ENCODE assay signal across 12 mouse cellular contexts in genomic region chr12:88987046-88987445, GRCm38 (mm10).
DNase-seq lines count a peak whose midpoint lies in the region; ATAC-seq lines count a peak whose summit lies in the region.
"Had no signal": no experiment of that assay in that cellular context is flagged by ENCODE, and none has a peak within 500 bp of the region (broad histone marks: within the 10 kb centered on the region; RNA-seq: fewer than 3 reads in every experiment).

No protein-coding gene starts in this region.

- 32% methylated on average over 4 of the region's 4 CpGs for WGBS in forebrain, embryonic 12.5 days
- 46% methylated on average over 4 of the region's 4 CpGs for WGBS in forebrain, embryonic 11.5 days
- WGBS in midbrain, embryonic 15.5 days: 30% methylated on average over 4 of the region's 4 CpGs

- no peak overlapping the region for H3K9ac ChIP-seq in forebrain, embryonic 12.5 days
- H3K9ac ChIP-seq in forebrain, embryonic 11.5 days (ENCODE audit: low read length): no peak overlapping the region
- H3K9ac ChIP-seq in midbrain, embryonic 15.5 days: no peak overlapping the region
- H3K9ac ChIP-seq: neural tube, embryonic 12.5 days had no signal

- H3K36me3 ChIP-seq in forebrain, embryonic 12.5 days (replicated peaks): no peaks in the 10 kb centered on the region
- H3K36me3 ChIP-seq in forebrain, embryonic 11.5 days (ENCODE audit: control insufficient read depth, insufficient read depth, low read length): no peaks in the 10 kb centered on the region
- H3K36me3 ChIP-seq in midbrain, embryonic 15.5 days (replicated peaks): no peaks in the 10 kb centered on the region
- H3K36me3 ChIP-seq: neural tube, embryonic 12.5 days had no signal

- H3K27me3 ChIP-seq in forebrain, embryonic 12.5 days: no peaks in the 10 kb centered on the region
- no peaks in the 10 kb centered on the region for H3K27me3 ChIP-seq in forebrain, embryonic 11.5 days (ENCODE audit: control insufficient read depth, insufficient read depth, low read length)
- H3K27me3 ChIP-seq in midbrain, embryonic 15.5 days (replicated peaks): no peaks in the 10 kb centered on the region
- H3K27me3 ChIP-seq: neural tube, embryonic 12.5 days had no signal

- H3K9me3 ChIP-seq in forebrain, embryonic 12.5 days: no peaks in the 10 kb centered on the region
- no peaks in the 10 kb centered on the region for H3K9me3 ChIP-seq in forebrain, embryonic 11.5 days (ENCODE audit: control insufficient read depth, low read length)
- no peaks in the 10 kb centered on the region for H3K9me3 ChIP-seq in midbrain, embryonic 15.5 days
- H3K9me3 ChIP-seq: neural tube, embryonic 12.5 days had no signal

- H3K4me2 ChIP-seq in forebrain, embryonic 12.5 days: no peak overlapping the region
- no peak overlapping the region for H3K4me2 ChIP-seq in forebrain, embryonic 11.5 days (ENCODE audit: low read depth, low read length, severe bottlenecking)
- no peak overlapping the region for H3K4me2 ChIP-seq in midbrain, embryonic 15.5 days
- H3K4me2 ChIP-seq: neural tube, embryonic 12.5 days had no signal

- no peak overlapping the region for H3K27ac ChIP-seq in forebrain, embryonic 12.5 days
- no peak overlapping the region for H3K27ac ChIP-seq in forebrain, embryonic 11.5 days (ENCODE audit: low read depth, low read length)
- H3K27ac ChIP-seq in midbrain, embryonic 15.5 days: no peak overlapping the region
- H3K27ac ChIP-seq: neural tube, embryonic 12.5 days had no signal

- ATAC-seq in forebrain, embryonic 12.5 days (ENCODE audit: low FRiP score): 0 out of 2 replicates have a peak, but pooled peaks have one; percentile 39
- no peak; the same call in 1 of the 2 replicates for ATAC-seq in forebrain, embryonic 11.5 days (replicated peaks; ENCODE audit: low FRiP score)
- ATAC-seq in midbrain, embryonic 15.5 days (replicated peaks): 0 out of 2 replicates have a peak, but pooled peaks have one; percentile 37
- ATAC-seq: inflammation-experienced regulatory T-cells, adult 6 months had no signal

- DNase-seq in forebrain, embryonic 11.5 days (ENCODE audit: low spot score): no peak
- peak; percentile 21 for DNase-seq in left cerebral cortex, postnatal 4 days
- DNase-seq in left cerebral cortex, postnatal 14 days (ENCODE audit: low spot score in 2 of 2): no peak
- peak; percentile 31 for DNase-seq in embryo, embryonic 11 days
- no peak for DNase-seq in right cerebral cortex, postnatal 25 days
- no peak for DNase-seq in spleen, postnatal 10 days (ENCODE audit: low spot score in 2 of 2)
- DNase-seq: adrenal gland, postnatal 36 days; kidney, postnatal 36 days had no signal

- intact Hi-C loops in left cerebral cortex, postnatal 4 days (cut with DNase I): loop anchor here (10.0 kb wide), 1 partner anchor 262 kb away; the partner anchor contains the start of gene Nrxn3
- intact Hi-C loops in left cerebral cortex, postnatal 14 days (cut with DNase I): loop anchor here (10.0 kb wide), 1 partner anchor 282 kb away; no protein-coding TSS in a partner anchor

- H3K4me3 ChIP-seq in forebrain, embryonic 12.5 days (replicated peaks): no peak overlapping the region
- no peak overlapping the region for H3K4me3 ChIP-seq in forebrain, embryonic 11.5 days (ENCODE audit: low read depth, low read length)
- no peak overlapping the region for H3K4me3 ChIP-seq in midbrain, embryonic 15.5 days
- H3K4me3 ChIP-seq: neural tube, embryonic 12.5 days had no signal

- peaks cover 19% of the 10 kb centered on the region for H3K4me1 ChIP-seq in forebrain, embryonic 12.5 days
- H3K4me1 ChIP-seq in forebrain, embryonic 11.5 days (replicated peaks; ENCODE audit: control insufficient read depth, insufficient read depth, low read length): peaks cover 9% of the 10 kb centered on the region; the same call in 1 of the 2 replicates
- peaks cover 22% of the 10 kb centered on the region for H3K4me1 ChIP-seq in midbrain, embryonic 15.5 days

Comparison
In these comparisons a context has a peak if more than half of its experiments do, and no peak if none do; other contexts are left out.
1. DNase-seq: peak in left cerebral cortex, postnatal 4 days (single experiment) and embryo, embryonic 11 days (single experiment); none in forebrain, embryonic 11.5 days (single experiment), left cerebral cortex, postnatal 14 days (0 of 2), right cerebral cortex, postnatal 25 days (single experiment) and spleen, postnatal 10 days (0 of 2).